Mouse (Mus musculus): ENCODE data around the gene Dnmt3a.

DNA sequence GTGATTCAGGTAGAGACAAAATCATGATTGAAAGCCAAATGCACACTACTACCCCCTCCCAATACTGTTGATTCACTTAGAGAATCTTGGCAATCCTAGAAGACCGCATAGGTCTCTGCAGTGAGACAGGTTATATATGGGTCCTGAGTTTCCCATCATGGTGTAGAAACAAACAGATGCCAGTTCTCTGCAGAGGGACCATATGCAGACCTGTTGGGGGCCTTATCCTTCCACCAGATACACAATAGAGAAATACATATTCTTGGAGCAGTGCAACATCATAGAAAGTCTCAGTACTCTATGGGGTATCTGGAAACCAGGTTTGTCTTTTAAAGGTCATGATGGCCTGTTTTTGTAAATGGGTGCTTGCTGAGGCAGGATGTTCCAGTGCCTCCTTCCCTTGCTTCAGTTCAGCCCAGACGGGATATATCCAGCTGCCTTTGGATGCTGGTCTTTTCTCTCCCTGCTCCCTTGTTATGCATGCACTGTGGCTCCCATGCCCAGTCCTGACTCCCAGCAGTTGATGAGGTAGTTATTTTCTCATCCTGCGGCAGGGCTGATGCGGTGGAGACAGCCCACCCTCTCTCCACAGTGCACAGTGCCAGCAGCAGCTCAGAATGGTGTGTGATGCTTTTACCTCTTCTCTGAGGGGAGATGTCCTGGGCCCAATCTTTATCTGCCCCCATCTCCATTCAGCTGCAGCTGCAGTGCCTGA, 44.8 kb upstream of the Dnmt3a start:
- TF ChIP-seq POLR2A (IDR thresholded peaks at IDR 0.05; ENCODE audit: borderline replicate concordance, control insufficient read depth, low read depth, low read length): no peak
- TF ChIP-seq CTCF (IDR thresholded peaks at IDR 0.05; ENCODE audit: control insufficient read depth, insufficient read depth, low read length): no peak
